Mouse (Mus musculus): ENCODE measurements around the gene Nadsyn1.

Gene Nadsyn1

GRCm38 (mm10) chr7:143801195-143802065 lies 21.2 kb downstream of the Nadsyn1 start:
- no peak for DNase-seq (ENCODE audit: extremely low spot score)

- no peak for DNase-seq (ENCODE audit: extremely low spot score)
These were observed 21.9 kb downstream of the Nadsyn1 start for GRCm38 (mm10) chr7:143800770-143801169.

GRCm38 (mm10) chr7:143798783-143799182 lies 23.9 kb downstream of the Nadsyn1 start:
- no peak for DNase-seq (ENCODE audit: extremely low spot score)

- peak; percentile 6 for DNase-seq (ENCODE audit: extremely low spot score)
These were observed 29.5 kb downstream of the Nadsyn1 start for GRCm38 (mm10) chr7:143793121-143793520.

- no peak for DNase-seq (ENCODE audit: extremely low spot score)
These were observed 30.2 kb downstream of the Nadsyn1 start for GRCm38 (mm10) chr7:143792336-143792985.

GRCm38 (mm10) chr7:143783996-143784829 lies 38.4 kb downstream of the Nadsyn1 start, which contains the start of gene Mrgpre:
Gene Mrgpre (minus strand): TSS chr7:143784500.
- peak; percentile 71 for DNase-seq (ENCODE audit: extremely low spot score)

GRCm38 (mm10) chr7:143783378-143783995 lies 39.2 kb downstream of the Nadsyn1 start:
- no peak for DNase-seq (ENCODE audit: extremely low spot score)

GRCm38 (mm10) chr7:143777375-143777774 lies 45.3 kb downstream of the Nadsyn1 start:
- no peak for DNase-seq (ENCODE audit: extremely low spot score)

GRCm38 (mm10) chr7:143776137-143776536 lies 46.5 kb downstream of the Nadsyn1 start:
- DNase-seq (ENCODE audit: extremely low spot score) = no peak

- DNase-seq (ENCODE audit: extremely low spot score) = no peak
These were observed 53.2 kb downstream of the Nadsyn1 start for GRCm38 (mm10) chr7:143769461-143769860.

- DNase-seq (ENCODE audit: extremely low spot score) = no peak
These were observed 54.4 kb downstream of the Nadsyn1 start for GRCm38 (mm10) chr7:143768267-143768666.

- no peak for DNase-seq (ENCODE audit: extremely low spot score)
These were observed 55.8 kb downstream of the Nadsyn1 start, which contains the start of gene Mrgprg for GRCm38 (mm10) chr7:143766893-143767292. Gene Mrgprg (minus strand): TSS chr7:143766993.

- DNase-seq (ENCODE audit: extremely low spot score) = no peak
These were observed 57.6 kb downstream of the Nadsyn1 start for GRCm38 (mm10) chr7:143764876-143765530.

- DNase-seq (ENCODE audit: extremely low spot score) = no peak
These were observed 58.9 kb downstream of the Nadsyn1 start for GRCm38 (mm10) chr7:143763794-143764193.

GRCm38 (mm10) chr7:143758956-143759355 lies 63.7 kb downstream of the Nadsyn1 start:
- DNase-seq (ENCODE audit: extremely low spot score) = no peak

- no peak for DNase-seq (ENCODE audit: extremely low spot score)
These were observed 65.0 kb downstream of the Nadsyn1 start for GRCm38 (mm10) chr7:143757696-143758095.

- DNase-seq (ENCODE audit: extremely low spot score) = peak; percentile 62
These were observed 65.6 kb downstream of the Nadsyn1 start for GRCm38 (mm10) chr7:143757027-143757390.

- DNase-seq (ENCODE audit: extremely low spot score) = no peak
These were observed 66.3 kb downstream of the Nadsyn1 start, which contains the start of gene Osbpl5 for GRCm38 (mm10) chr7:143756125-143757026. Gene Osbpl5 (minus strand): TSS chr7:143756985.

GRCm38 (mm10) chr7:143755357-143756124 lies 67.1 kb downstream of the Nadsyn1 start:
- DNase-seq (ENCODE audit: extremely low spot score) = no peak

Measured in embryo, embryonic 9.5 days (tissue).